Mouse (Mus musculus) megakaryocyte, embryonic 14.5 days (primary cell): ENCODE results near the gene Spint3. TPM values are rescaled to one million over a fixed set of nuclear protein-coding genes. Genes with fewer than 3 reads are reported as not detected.
"Not testable (repeated sequence)": the region's sequence is repeated elsewhere in the genome, so short reads cannot be mapped to it uniquely, and the experiment has no call there.

Source experiments
- H3K27me3 ChIP-seq: replicated peaks from 2 replicates; pipeline ENCODE3; 2012; ENCODE audit warnings: inconsistent platforms
- H3K36me3 ChIP-seq: replicated peaks from 2 replicates; pipeline ENCODE3; 2012; ENCODE audit warnings: low read length, inconsistent platforms, mixed read lengths
- H3K4me1 ChIP-seq: 2 replicates; pipeline ENCODE4 v1.6.1; 2012; ENCODE audit warnings: inconsistent platforms
- H3K4me3 ChIP-seq: replicated peaks from 2 replicates; pipeline ENCODE3; 2012; ENCODE audit warnings: moderate library complexity, mild to moderate bottlenecking, inconsistent platforms
- H3K9me3 ChIP-seq: 2 replicates; pipeline ENCODE4 v1.6.1; 2012; ENCODE audit warnings: inconsistent platforms
- FLI1 ChIP-seq: IDR thresholded peaks from 2 replicates; pipeline ENCODE4 v1.6.1; 2012; ENCODE audit warnings: low read length, inconsistent platforms, mixed read lengths
- GATA1 ChIP-seq: IDR thresholded peaks from 3 replicates; pipeline ENCODE4 v1.6.1; 2012; ENCODE audit warnings: mixed read lengths, low read length, inconsistent platforms, borderline replicate concordance
- polyA plus RNA-seq: library from polyadenylated mRNA; stranded (reverse); fragments of >175 nt; gene quantifications from 2 replicates; pipeline ENCODE4 v1.2.3, GENCODE M21; 2012; ENCODE audit warnings: low replicate concordance; ENCODE audit not compliant: insufficient read depth

Gene Spint3
- polyA plus RNA-seq: not detected in 2 replicates

GRCm38 (mm10) chr2:164573359-164573758 is at the start of gene Spint3:
TSS of gene Spint3 (minus strand) at chr2:164573459.
- H3K27me3 ChIP-seq: peaks cover 41% of the 10 kb centered on the region
- not testable (repeated sequence) for H3K36me3 ChIP-seq, H3K4me1 ChIP-seq, H3K4me3 ChIP-seq, H3K9me3 ChIP-seq

DNA sequence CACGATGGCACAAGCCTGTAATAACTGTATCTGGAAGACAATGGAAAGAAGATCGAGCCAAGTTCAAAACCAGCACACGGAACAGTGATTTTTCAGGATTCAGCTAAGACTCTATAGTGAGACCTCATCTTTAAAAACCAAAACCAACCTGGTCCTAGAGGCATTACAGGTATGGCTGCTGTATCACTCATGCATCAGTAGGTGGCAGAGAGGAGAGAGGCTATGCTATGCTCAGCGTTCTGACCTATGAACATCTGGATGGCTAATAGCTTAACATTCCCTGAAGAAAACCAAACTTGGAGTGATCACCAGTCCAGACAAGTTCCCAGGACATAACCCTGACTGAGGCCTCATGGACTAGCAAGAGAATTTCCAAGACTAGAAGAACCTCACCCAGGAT is 48.5 kb upstream of the Spint3 start:
- TF ChIP-seq GATA1 (no peak), FLI1 (no peak)
- Histone ChIP-seq H3K36me3 (no peaks in the 10 kb centered on the region), H3K27me3 (peaks cover 24% of the 10 kb centered on the region), H3K4me1 (no peaks in the 10 kb centered on the region), H3K4me3 (no peak overlapping the region), H3K9me3 (no peaks in the 10 kb centered on the region)

DNA sequence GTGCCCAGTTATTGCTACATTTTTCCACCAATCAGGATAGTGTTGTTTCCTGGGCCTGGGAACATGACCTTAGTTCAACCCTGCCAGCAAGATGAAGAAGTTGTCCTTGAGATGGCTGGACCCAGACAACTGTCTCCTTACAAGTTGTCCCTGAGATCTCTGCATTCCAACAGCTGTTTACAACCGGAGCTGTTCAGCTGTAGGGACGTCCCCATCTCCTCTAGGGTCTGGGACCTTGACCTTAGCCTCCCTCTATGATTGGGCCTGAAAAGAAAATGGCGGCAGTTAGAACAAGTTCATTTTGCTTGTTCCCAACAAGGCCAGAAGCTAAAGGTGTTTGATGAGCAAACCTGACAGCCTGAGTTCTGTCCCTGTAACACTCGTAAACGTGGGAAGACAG is 45.8 kb upstream of the Spint3 start:
- no peak overlapping the region for H3K4me3 ChIP-seq
- H3K27me3 ChIP-seq: peaks cover 17% of the 10 kb centered on the region
- H3K9me3 ChIP-seq: no peaks in the 10 kb centered on the region
- TF ChIP-seq FLI1 (no peak), GATA1 (no peak)
- no peaks in the 10 kb centered on the region for H3K4me1 ChIP-seq
- no peaks in the 10 kb centered on the region for H3K36me3 ChIP-seq

GRCm38 (mm10) chr2:164615386-164615785 is 42.1 kb upstream of the Spint3 start:
- H3K4me3 ChIP-seq: peak overlapping the region; percentile 30
- no peaks in the 10 kb centered on the region for H3K9me3 ChIP-seq
- TF ChIP-seq GATA1 (no peak), FLI1 (no peak)
- no peaks in the 10 kb centered on the region for H3K36me3 ChIP-seq
- H3K4me1 ChIP-seq: no peaks in the 10 kb centered on the region
- H3K27me3 ChIP-seq: peaks cover 6% of the 10 kb centered on the region

DNA sequence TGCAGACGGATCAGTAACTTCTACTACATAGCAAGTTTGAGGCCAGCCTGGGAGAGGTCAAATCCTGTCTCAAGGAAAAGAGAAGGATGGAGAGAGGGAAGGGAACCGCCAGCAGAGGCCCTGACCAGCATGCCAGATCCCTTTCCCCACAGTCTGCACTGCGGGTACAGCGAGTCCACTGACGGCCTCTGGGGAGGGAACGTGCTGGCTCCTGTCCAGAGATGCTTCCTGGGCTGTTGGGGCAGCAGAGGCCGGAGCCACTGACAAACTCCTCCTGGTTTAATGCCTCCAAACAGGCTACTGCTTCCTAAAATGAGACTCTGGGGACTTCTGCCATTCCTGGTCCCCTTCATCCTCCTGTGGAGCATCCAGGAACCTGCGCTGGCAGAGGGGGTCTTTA is 40.2 kb upstream of the Spint3 start, which contains the start of the genes Wfdc6b and Wfdc8:
Wfdc6b (plus strand) TSS at position 52 of the 400 bp plus-strand sequence.
Wfdc8 (minus strand) TSS at position 156 of the 400 bp plus-strand sequence.
- not testable (repeated sequence) for H3K4me3 ChIP-seq, H3K36me3 ChIP-seq, H3K9me3 ChIP-seq, H3K4me1 ChIP-seq
- peaks cover 14% of the 10 kb centered on the region for H3K27me3 ChIP-seq

DNA sequence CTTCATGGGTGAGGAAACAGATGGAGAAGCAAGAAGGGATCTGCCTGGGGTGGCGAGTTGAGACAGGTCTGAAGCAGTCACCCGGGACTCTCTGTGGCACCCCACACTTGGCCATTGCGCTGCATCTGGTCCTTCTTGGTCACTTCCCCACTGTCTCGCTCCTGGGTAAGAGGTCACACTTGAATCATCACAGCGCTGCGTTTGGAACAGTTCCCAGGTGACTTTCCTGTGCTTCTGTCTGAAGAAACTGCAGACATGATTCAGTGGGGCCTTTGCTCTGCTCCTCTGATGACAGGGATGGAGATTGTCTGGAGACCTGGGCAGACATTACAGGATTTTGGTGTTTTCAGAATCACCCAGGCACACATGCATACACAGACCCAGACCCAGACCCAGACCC is 35.5 kb upstream of the Spint3 start:
- H3K4me1 ChIP-seq: no peaks in the 10 kb centered on the region
- no peak for TF ChIP-seq FLI1
- TF ChIP-seq GATA1: no peak
- peaks cover 2% of the 10 kb centered on the region for H3K9me3 ChIP-seq
- H3K36me3 ChIP-seq: no peaks in the 10 kb centered on the region
- H3K27me3 ChIP-seq: peaks cover 31% of the 10 kb centered on the region
- H3K4me3 ChIP-seq: no peak overlapping the region

GRCm38 (mm10) chr2:164604411-164604810 is 31.2 kb upstream of the Spint3 start:
- TF ChIP-seq GATA1 (no peak), FLI1 (no peak)
- H3K4me1 ChIP-seq: no peaks in the 10 kb centered on the region
- H3K9me3 ChIP-seq: peaks cover 22% of the 10 kb centered on the region
- H3K27me3 ChIP-seq: peaks cover 33% of the 10 kb centered on the region
- no peaks in the 10 kb centered on the region for H3K36me3 ChIP-seq
- H3K4me3 ChIP-seq: no peak overlapping the region

DNA sequence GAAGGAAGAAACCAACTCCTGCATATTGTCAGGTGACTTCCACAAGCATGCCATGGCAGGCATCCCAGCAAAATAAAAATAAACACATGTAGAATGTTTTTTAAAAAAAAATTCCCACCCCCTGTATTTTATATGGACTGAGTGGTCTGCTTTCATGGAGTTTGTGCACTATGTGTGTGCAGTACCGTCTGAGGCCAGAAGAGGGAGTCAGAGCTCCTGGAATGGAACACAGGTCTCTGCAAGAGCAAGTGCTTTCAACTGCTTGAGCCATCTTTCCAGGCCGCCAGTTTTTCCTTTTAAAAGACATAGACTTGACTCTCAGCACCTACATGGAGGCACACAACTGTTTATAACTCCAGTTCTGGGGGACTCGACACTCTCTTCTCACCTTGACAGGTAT is 30.2 kb upstream of the Spint3 start:
- no peak for TF ChIP-seq GATA1
- TF ChIP-seq FLI1: no peak
- no peaks in the 10 kb centered on the region for H3K4me1 ChIP-seq
- H3K36me3 ChIP-seq: no peaks in the 10 kb centered on the region
- H3K27me3 ChIP-seq: peaks cover 28% of the 10 kb centered on the region
- H3K4me3 ChIP-seq: no peak overlapping the region
- H3K9me3 ChIP-seq: peaks cover 22% of the 10 kb centered on the region

DNA sequence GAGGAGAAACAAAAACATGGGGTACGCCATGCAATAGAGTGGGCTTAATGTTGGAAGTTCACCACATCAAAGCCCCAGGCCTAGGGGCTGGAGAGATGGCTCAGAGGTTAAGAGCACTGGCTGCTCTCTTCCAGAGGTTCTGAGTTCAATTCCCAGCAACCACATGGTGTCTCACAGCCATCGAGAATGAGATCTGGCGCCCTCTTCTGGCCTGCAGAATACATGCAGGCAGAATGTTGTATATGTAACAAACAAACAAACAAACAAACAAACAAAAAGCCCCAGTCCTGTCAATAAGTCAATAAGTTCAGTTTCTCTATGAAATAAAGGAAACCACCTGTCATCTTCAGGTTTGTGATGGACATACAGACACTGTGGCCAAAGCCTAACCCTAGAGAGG is 26.9 kb upstream of the Spint3 start:
- no peaks in the 10 kb centered on the region for H3K4me1 ChIP-seq
- H3K4me3 ChIP-seq: no peak overlapping the region

DNA sequence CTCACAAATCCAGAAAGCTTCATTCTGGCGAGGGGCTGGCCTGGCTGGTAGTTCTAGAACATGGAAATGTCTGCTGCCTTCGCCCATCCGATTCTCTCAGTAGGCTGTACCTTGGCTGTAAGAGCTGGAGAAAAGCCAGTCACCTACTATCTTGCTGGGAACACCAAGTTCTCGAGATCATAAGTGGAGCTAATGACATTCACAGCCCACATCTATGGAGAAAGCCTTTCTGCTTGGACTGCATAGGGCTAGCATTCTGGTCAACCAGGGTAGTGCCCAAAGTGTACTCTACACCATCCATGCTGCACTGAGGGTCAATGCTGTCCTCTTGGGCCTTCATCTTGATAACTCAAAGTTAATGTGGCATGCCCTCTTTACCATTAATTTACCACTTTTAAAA is 20.2 kb upstream of the Spint3 start, which contains the start of gene Eppin:
Eppin (minus strand) TSS at position 101 of the 400 bp plus-strand sequence.
- Histone ChIP-seq H3K4me1 (no peaks in the 10 kb centered on the region), H3K9me3 (no peaks in the 10 kb centered on the region), H3K4me3 (no peak within 1 kb of the TSS), H3K27me3 (peaks cover 35% of the 10 kb centered on the region), H3K36me3 (no peaks in the 10 kb centered on the region)
- TF ChIP-seq GATA1 (no peak), FLI1 (no peak)

More for the DNA sequence above, 26.9 kb upstream of the Spint3 start:
- TF ChIP-seq GATA1 (no peak), FLI1 (no peak)
- H3K27me3 ChIP-seq: peaks cover 21% of the 10 kb centered on the region
- peaks cover 22% of the 10 kb centered on the region for H3K9me3 ChIP-seq
- H3K36me3 ChIP-seq: no peaks in the 10 kb centered on the region

DNA sequence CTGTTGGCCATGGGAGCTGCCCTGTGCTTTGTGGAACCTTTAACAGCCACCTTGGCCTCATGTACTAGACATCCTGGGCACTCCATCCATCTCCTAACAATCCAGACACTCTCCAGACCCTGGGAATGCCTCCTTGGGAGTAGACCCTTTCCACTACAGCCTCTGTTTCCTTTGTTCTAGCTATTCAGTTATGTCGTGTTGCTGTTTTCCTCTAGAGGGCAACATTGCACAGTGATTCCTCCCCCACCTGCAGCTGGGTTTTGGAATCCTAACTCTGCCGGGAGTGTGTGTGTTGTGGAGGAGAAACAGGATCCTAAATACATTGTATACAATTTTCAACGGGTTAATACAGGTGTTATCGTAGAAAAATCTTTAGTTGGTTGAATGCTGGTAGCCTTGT is 18.8 kb upstream of the Spint3 start:
- H3K27me3 ChIP-seq: peaks cover 38% of the 10 kb centered on the region

DNA sequence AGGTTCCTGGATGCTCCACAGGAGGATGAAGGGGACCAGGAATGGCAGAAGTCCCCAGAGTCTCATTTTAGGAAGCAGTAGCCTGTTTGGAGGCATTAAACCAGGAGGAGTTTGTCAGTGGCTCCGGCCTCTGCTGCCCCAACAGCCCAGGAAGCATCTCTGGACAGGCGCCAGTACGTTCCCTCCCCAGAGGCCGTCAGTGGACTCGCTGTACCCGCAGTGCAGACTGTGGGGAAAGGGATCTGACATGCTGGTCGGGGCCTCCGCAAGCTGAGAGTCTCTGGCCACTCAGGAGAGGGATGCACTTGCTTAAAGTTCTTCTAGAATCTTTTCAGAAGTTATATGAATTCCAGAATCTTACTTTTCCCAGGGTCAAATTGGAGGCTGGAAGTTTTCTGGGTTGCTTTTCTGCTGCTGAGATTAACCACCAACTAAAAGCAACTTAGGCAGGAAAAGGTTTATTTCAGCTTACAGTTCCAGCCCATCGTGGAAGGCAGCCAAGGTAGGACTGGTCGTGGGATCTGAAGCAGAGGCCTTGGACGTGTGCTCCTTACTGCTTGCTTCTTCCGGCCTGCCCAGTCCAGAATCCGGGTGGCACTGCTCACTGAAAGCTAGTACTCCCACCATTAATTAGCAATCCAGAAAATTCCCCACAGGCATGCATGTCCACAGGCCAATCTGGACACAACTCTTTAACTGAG is 11.9 kb upstream of the Spint3 start, which contains the start of gene Wfdc6a:
Wfdc6a (minus strand) TSS at position 423 of the 701 bp plus-strand sequence.
- peaks cover 37% of the 10 kb centered on the region for H3K27me3 ChIP-seq
- H3K4me3 ChIP-seq, H3K4me1 ChIP-seq, H3K9me3 ChIP-seq, H3K36me3 ChIP-seq: not testable (repeated sequence)

More for the DNA sequence above, 18.8 kb upstream of the Spint3 start:
- Histone ChIP-seq H3K36me3 (no peaks in the 10 kb centered on the region), H3K4me1 (no peaks in the 10 kb centered on the region), H3K4me3 (no peak overlapping the region), H3K9me3 (no peaks in the 10 kb centered on the region)
- no peak for TF ChIP-seq GATA1
